In genomic region chr2:26013674-26014073, GRCm38 (mm10) we compare ENCODE assay signal across 15 mouse cellular contexts. TPM values are rescaled to one million over a fixed set of nuclear protein-coding genes. Genes with fewer than 3 reads are reported as not detected.
A peak's percentile ranks its signal among the peaks of the same experiment; 100 is the strongest.
DNase-seq lines count a peak whose midpoint lies in the region; ATAC-seq and TF ChIP-seq lines count a peak whose summit lies in the region.
"Had no signal": no experiment of that assay in that cellular context is flagged by ENCODE, and none has a peak within 500 bp of the region (broad histone marks: within the 10 kb centered on the region; RNA-seq: fewer than 3 reads in every experiment).

No protein-coding gene starts in this region.

- no peaks in the 10 kb centered on the region for H3K27me3 ChIP-seq in heart, embryonic 12.5 days (replicated peaks)
- no peaks in the 10 kb centered on the region for H3K27me3 ChIP-seq in liver, embryonic 11.5 days (replicated peaks; ENCODE audit: control insufficient read depth, insufficient read depth, low read length)
- H3K27me3 ChIP-seq in hindbrain, postnatal 0 days (ENCODE audit: insufficient read depth, low read length) = no peaks in the 10 kb centered on the region

- intact Hi-C loops in heart, postnatal 25 days (cut with DNase I) = loop anchor here (5.0 kb wide), 1 partner anchor 81 kb away; no protein-coding TSS in a partner anchor

- no peak for TF ChIP-seq CTCF in hindbrain, postnatal 0 days (IDR thresholded peaks at IDR 0.05; ENCODE audit: low read depth)

- no peak overlapping the region for H3K4me3 ChIP-seq in heart, embryonic 12.5 days
- H3K4me3 ChIP-seq in liver, embryonic 11.5 days (ENCODE audit: low read depth, low read length) = peak overlapping the region; percentile 41
- no peak overlapping the region for H3K4me3 ChIP-seq in hindbrain, postnatal 0 days (ENCODE audit: low read length)
- H3K4me3 ChIP-seq: layer of hippocampus, adult 2 months; midbrain, embryonic 10.5 days; myocyte had no signal

- H3K4me2 ChIP-seq in heart, embryonic 12.5 days = no peak overlapping the region
- peak overlapping the region; percentile 55 for H3K4me2 ChIP-seq in liver, embryonic 11.5 days
- H3K4me2 ChIP-seq in hindbrain, postnatal 0 days (ENCODE audit: low read depth, low read length) = no peak overlapping the region

- H3K36me3 ChIP-seq in heart, embryonic 12.5 days = peaks cover 74% of the 10 kb centered on the region
- H3K36me3 ChIP-seq in liver, embryonic 11.5 days (ENCODE audit: control insufficient read depth, insufficient read depth, low read length) = peaks cover 44% of the 10 kb centered on the region
- peaks cover 54% of the 10 kb centered on the region for H3K36me3 ChIP-seq in hindbrain, postnatal 0 days (ENCODE audit: insufficient read depth, low read length)

- DNase-seq in heart, postnatal 25 days (ENCODE audit: low spot score) = no peak
- peak; percentile 86 for DNase-seq in c-Kit-negative CD71-positive TER-119-positive erythroid progenitor cells, embryonic 14.5 days (ENCODE audit: low read depth, low spot score)
- peak; percentile 63 for DNase-seq in liver, embryonic 11.5 days (ENCODE audit: low spot score)
- peak; percentile 45 to 63 for DNase-seq in spleen, postnatal 14 days (ENCODE audit: low spot score in 2 of 2)
- no peak for DNase-seq in layer of hippocampus, adult 9-11 months
- no peak for DNase-seq in adrenal gland, adult 18-20 months (ENCODE audit: low spot score in 2 of 2)
- DNase-seq in hindbrain, postnatal 0 days (ENCODE audit: low spot score) = no peak
- DNase-seq: cerebellum, adult 9-10 months; heart, postnatal 4 days; kidney, adult 11 months; right cerebral cortex, postnatal 4 days had no signal

- peak; percentile 92 for ATAC-seq in heart, embryonic 12.5 days (ENCODE audit: insufficient number of reproducible peaks, low FRiP score)
- ATAC-seq in liver, embryonic 11.5 days (replicated peaks; ENCODE audit: low FRiP score) = peak; percentile 99
- no peak for ATAC-seq in hindbrain, postnatal 0 days

- no peaks in the 10 kb centered on the region for H3K9me3 ChIP-seq in heart, embryonic 12.5 days (replicated peaks)
- no peaks in the 10 kb centered on the region for H3K9me3 ChIP-seq in liver, embryonic 11.5 days (ENCODE audit: control insufficient read depth, low read length)
- no peaks in the 10 kb centered on the region for H3K9me3 ChIP-seq in hindbrain, postnatal 0 days (ENCODE audit: low read length)
- H3K9me3 ChIP-seq: midbrain, embryonic 10.5 days had no signal

- WGBS in heart, embryonic 12.5 days = 81% methylated on average over 3 of the region's 3 CpGs
- WGBS in liver, embryonic 11.5 days = 50% methylated on average over 3 of the region's 3 CpGs
- 95% methylated on average over 3 of the region's 3 CpGs for WGBS in hindbrain, postnatal 0 days

- peaks cover 15% of the 10 kb centered on the region for H3K4me1 ChIP-seq in heart, embryonic 12.5 days (replicated peaks)
- H3K4me1 ChIP-seq in liver, embryonic 11.5 days (replicated peaks; ENCODE audit: control insufficient read depth, insufficient read depth, low read length) = peaks cover 45% of the 10 kb centered on the region
- H3K4me1 ChIP-seq in hindbrain, postnatal 0 days (ENCODE audit: insufficient read depth, low read length) = no peaks in the 10 kb centered on the region
- H3K4me1 ChIP-seq: midbrain, embryonic 10.5 days had no signal

- no peak overlapping the region for H3K27ac ChIP-seq in heart, embryonic 12.5 days (ENCODE audit: poor library complexity, severe bottlenecking)
- H3K27ac ChIP-seq in liver, embryonic 11.5 days (ENCODE audit: low read depth, low read length) = peak overlapping the region; percentile 93
- no peak overlapping the region for H3K27ac ChIP-seq in hindbrain, postnatal 0 days
- H3K27ac ChIP-seq: layer of hippocampus, adult 2 months; midbrain, embryonic 10.5 days had no signal

- no peak overlapping the region for H3K9ac ChIP-seq in heart, embryonic 12.5 days
- H3K9ac ChIP-seq in liver, embryonic 11.5 days (ENCODE audit: low read depth, low read length) = peak overlapping the region; percentile 67
- no peak overlapping the region for H3K9ac ChIP-seq in hindbrain, postnatal 0 days (replicated peaks; ENCODE audit: low read length)

RNA-seq across cellular contexts. Expression of gene Ubac1, which starts 7.9 kb away (rescaled TPM):
- polyA plus RNA-seq in heart, embryonic 12.5 days (2016; fragmentation: Nextera tagmentation; extraction: Ambion mirVana) = 107 and 111 TPM in 2 replicates
- total RNA-seq in heart, postnatal 25 days (2021) = 10 to 100 TPM; 90.4 to 92.4 TPM
- polyA plus RNA-seq in liver, embryonic 11.5 days (2014; fragmentation: Nextera tagmentation; extraction: Ambion mirVana) = 290 and 303 TPM in 2 replicates
- 10 to 100 TPM; 30.4 to 44.8 TPM for total RNA-seq in adrenal gland, adult 18-20 months (2021)
- total RNA-seq in hindbrain, postnatal 0 days (2014; rRNA removed) = 93.6 and 131 TPM in 2 replicates
- 148 and 150 TPM in 2 replicates for polyA plus RNA-seq in hindbrain, postnatal 0 days (2015; fragmentation: Nextera tagmentation; extraction: Ambion mirVana)

RNA-seq across cellular contexts. Expression of gene Camsap1, which starts 30.6 kb away (rescaled TPM):
- polyA plus RNA-seq in heart, embryonic 12.5 days (2016; fragmentation: Nextera tagmentation; extraction: Ambion mirVana) = 17.9 and 22.1 TPM in 2 replicates
- 10 to 100 TPM; 34.2 to 36.2 TPM for total RNA-seq in heart, postnatal 25 days (2021)
- 14.2 and 14.5 TPM in 2 replicates for polyA plus RNA-seq in liver, embryonic 11.5 days (2014; fragmentation: Nextera tagmentation; extraction: Ambion mirVana)
- 10 to 100 TPM; 35.3 to 37.5 TPM for total RNA-seq in adrenal gland, adult 18-20 months (2021)
- total RNA-seq in hindbrain, postnatal 0 days (2014; rRNA removed) = 98.7 and 106 TPM in 2 replicates
- polyA plus RNA-seq in hindbrain, postnatal 0 days (2015; fragmentation: Nextera tagmentation; extraction: Ambion mirVana) = 44.1 and 56.8 TPM in 2 replicates

Comparison
In these comparisons a context has a peak if more than half of its experiments do, and no peak if none do; other contexts are left out.
1. DNase-seq: peak in c-Kit-negative CD71-positive TER-119-positive erythroid progenitor cells, embryonic 14.5 days (single experiment), liver, embryonic 11.5 days (single experiment) and spleen, postnatal 14 days (2 of 2); none in heart, postnatal 25 days (single experiment), layer of hippocampus, adult 9-11 months (single experiment), adrenal gland, adult 18-20 months (0 of 2) and hindbrain, postnatal 0 days (single experiment).